Mouse (Mus musculus): Measurements from ENCODE around the gene Clhc1. TPM values are rescaled to one million over a fixed set of nuclear protein-coding genes. Genes with fewer than 3 reads are reported as not detected.

The Clhc1 gene
- polyA plus RNA-seq, 1 experiment: 0.49 TPM

- H3K4me1 ChIP-seq (ENCODE audit: control insufficient read depth, insufficient read depth, low read length): no peaks in the 10 kb centered on the region
- H3K27ac ChIP-seq (ENCODE audit: insufficient read depth, low read length): no peak overlapping the region
- H3K4me3 ChIP-seq (ENCODE audit: insufficient read depth, low read length): no peak overlapping the region
- TF ChIP-seq POLR2A (IDR thresholded peaks at IDR 0.05; ENCODE audit: low read depth, low read length) (no peak), CTCF (IDR thresholded peaks at IDR 0.05; ENCODE audit: borderline replicate concordance, insufficient read depth, low read length) (no peak)
These were observed 12.7 kb downstream of the Clhc1 start for GRCm38 (mm10) chr11:29560452-29560851.

DNA sequence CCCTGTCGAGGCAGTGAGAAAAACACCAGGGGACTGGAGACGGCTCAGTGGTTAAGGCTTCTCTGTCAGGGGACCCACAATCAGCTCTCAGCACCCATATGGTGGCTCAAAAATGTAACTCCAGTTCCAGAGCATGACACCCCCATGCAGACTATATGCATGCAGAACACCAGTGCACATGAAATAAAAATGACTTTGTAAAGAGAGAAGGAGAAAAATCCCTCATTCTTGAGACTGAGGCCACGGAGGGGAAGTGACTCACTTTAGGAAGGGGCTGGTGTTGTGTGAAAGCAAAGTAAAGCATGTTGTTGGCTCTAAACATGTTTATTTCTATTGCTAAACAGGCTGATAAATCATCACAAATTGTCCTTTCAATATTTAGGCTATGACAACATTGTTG is 13.2 kb downstream of the Clhc1 start:
- Histone ChIP-seq H3K4me3 (ENCODE audit: insufficient read depth, low read length) (no peak overlapping the region), H3K4me1 (ENCODE audit: control insufficient read depth, insufficient read depth, low read length) (no peaks in the 10 kb centered on the region), H3K27ac (ENCODE audit: insufficient read depth, low read length) (no peak overlapping the region)
- TF ChIP-seq CTCF (IDR thresholded peaks at IDR 0.05; ENCODE audit: borderline replicate concordance, insufficient read depth, low read length): no peak
- TF ChIP-seq POLR2A (IDR thresholded peaks at IDR 0.05; ENCODE audit: low read depth, low read length): no peak

GRCm38 (mm10) chr11:29563406-29563805 is 15.7 kb downstream of the Clhc1 start:
- no peak overlapping the region for H3K27ac ChIP-seq (ENCODE audit: insufficient read depth, low read length)
- no peaks in the 10 kb centered on the region for H3K4me1 ChIP-seq (ENCODE audit: control insufficient read depth, insufficient read depth, low read length)
- no peak overlapping the region for H3K4me3 ChIP-seq (ENCODE audit: insufficient read depth, low read length)
- no peak for TF ChIP-seq POLR2A (IDR thresholded peaks at IDR 0.05; ENCODE audit: low read depth, low read length)

DNA sequence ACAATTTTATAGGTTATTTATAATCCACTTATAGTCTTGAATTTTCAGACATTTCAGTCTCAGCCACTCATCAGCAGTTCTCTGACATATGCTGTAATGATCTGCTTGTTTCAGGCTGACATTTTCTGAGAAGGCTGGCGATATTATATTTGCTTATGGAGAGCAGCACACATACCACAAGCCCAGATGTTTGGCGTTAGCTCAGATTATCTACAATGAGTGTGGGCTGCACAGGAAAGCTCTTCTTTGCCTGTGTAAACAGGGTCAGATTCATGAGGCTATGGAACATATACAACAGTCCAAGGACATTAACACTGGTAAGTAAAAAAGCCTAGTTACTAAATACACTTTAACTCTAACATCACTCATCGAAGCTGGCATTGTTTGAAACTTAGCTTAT is 23.8 kb downstream of the Clhc1 start:
- no peak overlapping the region for H3K27ac ChIP-seq (ENCODE audit: insufficient read depth, low read length)
- TF ChIP-seq POLR2A (IDR thresholded peaks at IDR 0.05; ENCODE audit: low read depth, low read length) (no peak), CTCF (IDR thresholded peaks at IDR 0.05; ENCODE audit: borderline replicate concordance, insufficient read depth, low read length) (no peak)
- no peak overlapping the region for H3K4me3 ChIP-seq (ENCODE audit: insufficient read depth, low read length)
- H3K4me1 ChIP-seq (ENCODE audit: control insufficient read depth, insufficient read depth, low read length): no peaks in the 10 kb centered on the region

- H3K27ac ChIP-seq (ENCODE audit: insufficient read depth, low read length): no peak overlapping the region
- H3K4me1 ChIP-seq (ENCODE audit: control insufficient read depth, insufficient read depth, low read length): no peaks in the 10 kb centered on the region
- TF ChIP-seq CTCF (IDR thresholded peaks at IDR 0.05; ENCODE audit: borderline replicate concordance, insufficient read depth, low read length) (no peak), POLR2A (IDR thresholded peaks at IDR 0.05; ENCODE audit: low read depth, low read length) (no peak)
- H3K4me3 ChIP-seq (ENCODE audit: insufficient read depth, low read length): no peak overlapping the region
These were observed 24.9 kb downstream of the Clhc1 start for GRCm38 (mm10) chr11:29572656-29573055.

GRCm38 (mm10) chr11:29579610-29580009 is 31.9 kb downstream of the Clhc1 start:
- H3K4me1 ChIP-seq (ENCODE audit: control insufficient read depth, insufficient read depth, low read length): no peaks in the 10 kb centered on the region
- no peak overlapping the region for H3K4me3 ChIP-seq (ENCODE audit: insufficient read depth, low read length)
- no peak overlapping the region for H3K27ac ChIP-seq (ENCODE audit: insufficient read depth, low read length)
- TF ChIP-seq POLR2A (IDR thresholded peaks at IDR 0.05; ENCODE audit: low read depth, low read length) (no peak), CTCF (IDR thresholded peaks at IDR 0.05; ENCODE audit: borderline replicate concordance, insufficient read depth, low read length) (no peak)

DNA sequence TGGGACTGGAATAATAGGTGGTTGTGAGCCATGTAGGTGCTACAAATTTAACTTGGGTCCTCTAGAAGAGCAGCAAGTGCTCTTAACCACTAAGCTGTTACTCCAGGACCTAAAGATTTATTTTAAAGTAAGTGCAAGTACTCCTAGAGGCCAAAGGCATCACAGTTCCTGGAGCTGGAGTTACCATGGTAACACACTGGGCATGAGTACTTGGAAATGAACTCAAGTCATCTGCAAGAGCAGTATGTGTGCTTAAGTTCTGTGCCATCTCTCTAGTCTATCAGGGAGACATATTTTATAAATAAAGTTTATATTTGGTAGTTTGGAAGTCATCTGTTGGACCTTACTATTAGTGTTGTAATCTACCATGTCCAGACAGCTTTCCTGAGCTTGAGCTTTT is 47.5 kb downstream of the Clhc1 start:
- Histone ChIP-seq H3K4me1 (ENCODE audit: control insufficient read depth, insufficient read depth, low read length) (no peaks in the 10 kb centered on the region), H3K4me3 (ENCODE audit: insufficient read depth, low read length) (no peak overlapping the region), H3K27ac (ENCODE audit: insufficient read depth, low read length) (no peak overlapping the region)
- TF ChIP-seq CTCF (IDR thresholded peaks at IDR 0.05; ENCODE audit: borderline replicate concordance, insufficient read depth, low read length): no peak
- no peak for TF ChIP-seq POLR2A (IDR thresholded peaks at IDR 0.05; ENCODE audit: low read depth, low read length)

DNA sequence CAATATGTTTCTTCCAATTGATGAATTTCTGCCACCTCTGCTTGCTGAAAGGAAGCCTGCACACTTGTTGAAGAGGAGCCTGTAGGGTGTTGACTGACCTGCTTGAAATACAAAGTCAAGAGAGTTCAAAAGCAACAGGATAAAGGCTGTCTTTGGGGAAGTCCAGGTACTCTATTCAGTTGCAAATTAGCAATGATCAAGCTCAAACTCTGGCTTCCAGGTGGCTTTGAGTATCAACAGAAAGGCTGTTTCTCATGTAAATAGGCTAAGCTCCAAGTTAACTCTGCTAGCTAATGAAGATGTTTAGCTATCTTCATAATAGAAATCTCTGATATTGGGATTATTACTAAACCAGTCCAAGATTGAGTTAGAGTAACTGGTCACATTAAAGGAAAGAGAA is 49.4 kb downstream of the Clhc1 start:
- Histone ChIP-seq H3K27ac (ENCODE audit: insufficient read depth, low read length) (no peak overlapping the region), H3K4me1 (ENCODE audit: control insufficient read depth, insufficient read depth, low read length) (no peaks in the 10 kb centered on the region), H3K4me3 (ENCODE audit: insufficient read depth, low read length) (no peak overlapping the region)
- TF ChIP-seq POLR2A (IDR thresholded peaks at IDR 0.05; ENCODE audit: low read depth, low read length) (no peak), CTCF (IDR thresholded peaks at IDR 0.05; ENCODE audit: borderline replicate concordance, insufficient read depth, low read length) (no peak)

DNA sequence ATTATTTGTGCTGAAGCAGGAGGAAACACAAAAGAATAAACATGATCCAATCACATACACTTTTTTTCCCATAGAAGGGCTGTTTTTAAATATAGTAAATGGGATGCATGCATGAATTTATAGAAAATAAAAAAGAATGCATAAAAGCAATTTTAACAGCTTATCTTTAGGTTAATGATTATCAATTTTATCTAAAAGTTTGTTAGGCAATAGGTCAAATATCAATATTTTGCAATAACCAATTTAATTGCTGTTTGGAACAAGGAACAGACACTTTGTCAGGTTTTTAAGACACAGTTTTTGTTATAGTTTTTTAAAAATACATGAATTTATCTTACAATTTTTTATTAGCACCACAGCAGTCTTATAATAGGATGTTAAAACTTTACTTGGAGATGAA is 51.2 kb downstream of the Clhc1 start:
- H3K4me1 ChIP-seq (ENCODE audit: control insufficient read depth, insufficient read depth, low read length): no peaks in the 10 kb centered on the region
- no peak overlapping the region for H3K27ac ChIP-seq (ENCODE audit: insufficient read depth, low read length)
- TF ChIP-seq CTCF (IDR thresholded peaks at IDR 0.05; ENCODE audit: borderline replicate concordance, insufficient read depth, low read length) (no peak), POLR2A (IDR thresholded peaks at IDR 0.05; ENCODE audit: low read depth, low read length) (no peak)
- no peak overlapping the region for H3K4me3 ChIP-seq (ENCODE audit: insufficient read depth, low read length)

DNA sequence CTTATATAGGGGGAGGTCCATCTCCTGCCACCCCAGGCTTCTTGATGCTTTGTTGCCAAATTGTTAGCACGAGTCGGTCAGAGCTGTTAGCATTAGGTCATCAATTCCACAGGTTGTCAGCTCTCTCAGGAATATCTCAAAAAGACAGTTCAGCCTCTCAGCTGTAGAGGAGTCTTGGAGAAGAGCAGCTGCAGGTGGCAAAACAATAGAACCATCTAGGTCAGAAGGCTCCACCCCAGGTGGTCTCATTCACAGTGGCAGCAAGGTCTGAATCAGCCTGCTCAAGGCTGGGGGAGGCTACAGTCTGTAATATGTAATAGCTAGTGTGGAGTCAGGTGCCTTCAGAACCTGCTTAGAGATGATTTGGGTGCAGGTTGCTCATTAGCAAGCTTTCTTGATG is 55.8 kb downstream of the Clhc1 start:
- no peak for TF ChIP-seq CTCF (IDR thresholded peaks at IDR 0.05; ENCODE audit: borderline replicate concordance, insufficient read depth, low read length)
- Histone ChIP-seq H3K4me1 (ENCODE audit: control insufficient read depth, insufficient read depth, low read length) (no peaks in the 10 kb centered on the region), H3K27ac (ENCODE audit: insufficient read depth, low read length) (no peak overlapping the region), H3K4me3 (ENCODE audit: insufficient read depth, low read length) (no peak overlapping the region)

GRCm38 (mm10) chr11:29607465-29607990 is 59.8 kb downstream of the Clhc1 start:
- no peaks in the 10 kb centered on the region for H3K4me1 ChIP-seq (ENCODE audit: control insufficient read depth, insufficient read depth, low read length)
- TF ChIP-seq CTCF (IDR thresholded peaks at IDR 0.05; ENCODE audit: borderline replicate concordance, insufficient read depth, low read length) (no peak), POLR2A (IDR thresholded peaks at IDR 0.05; ENCODE audit: low read depth, low read length) (no peak)
- no peak overlapping the region for H3K4me3 ChIP-seq (ENCODE audit: insufficient read depth, low read length)
- no peak overlapping the region for H3K27ac ChIP-seq (ENCODE audit: insufficient read depth, low read length)
